Mouse (Mus musculus): ENCODE measurements around the gene H1foo. TPM values are rescaled to one million over a fixed set of nuclear protein-coding genes. Genes with fewer than 3 reads are reported as not detected.

Gene H1foo
- polyA plus RNA-seq (2015; fragmentation: Nextera tagmentation; extraction: Ambion mirVana) = not detected in 2 replicates

DNA sequence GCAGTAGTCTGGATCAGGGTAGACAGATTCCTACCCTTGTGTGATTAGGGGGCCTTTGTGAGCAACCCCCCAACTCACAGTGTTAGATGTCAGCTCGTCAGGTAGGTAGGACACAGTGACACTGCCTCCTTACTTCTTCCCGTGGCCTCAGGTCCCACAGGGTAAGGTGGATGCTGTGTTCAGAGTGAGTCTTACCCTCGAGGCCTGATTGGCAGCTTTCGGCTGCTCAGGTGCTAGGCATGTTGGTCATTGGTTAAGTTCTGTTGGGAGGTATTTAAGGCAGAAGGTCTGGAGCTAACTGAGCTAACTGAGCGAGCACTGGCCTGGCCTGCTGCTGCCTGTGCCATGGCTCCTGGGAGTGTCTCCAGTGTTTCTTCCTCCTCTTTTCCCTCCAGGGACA, at the start of gene H1foo:
Gene H1foo (plus strand): TSS at position 301 of the 400 bp plus-strand sequence.
- no peak within 1 kb of the TSS for H3K9ac ChIP-seq (ENCODE audit: low read length)
- H3K4me3 ChIP-seq (ENCODE audit: low read length) = no peak within 1 kb of the TSS
- peaks cover 27% of the 10 kb centered on the region for H3K4me1 ChIP-seq (ENCODE audit: control insufficient read depth, insufficient read depth, low read length)
- 90% methylated on average over 5 of the region's 5 CpGs for WGBS
- no peak for ATAC-seq (replicated peaks; ENCODE audit: extremely low read depth, insufficient read depth, low FRiP score)
- no peaks in the 10 kb centered on the region for H3K36me3 ChIP-seq (ENCODE audit: control insufficient read depth, insufficient read depth)
- no peaks in the 10 kb centered on the region for H3K27me3 ChIP-seq (ENCODE audit: control insufficient read depth, insufficient read depth, low read length)
- H3K9me3 ChIP-seq (replicated peaks; ENCODE audit: control insufficient read depth, low read length) = no peaks in the 10 kb centered on the region
- no peak within 1 kb of the TSS for H3K27ac ChIP-seq (ENCODE audit: low read length)
- no peak within 1 kb of the TSS for H3K4me2 ChIP-seq (ENCODE audit: low read depth, low read length)

DNA sequence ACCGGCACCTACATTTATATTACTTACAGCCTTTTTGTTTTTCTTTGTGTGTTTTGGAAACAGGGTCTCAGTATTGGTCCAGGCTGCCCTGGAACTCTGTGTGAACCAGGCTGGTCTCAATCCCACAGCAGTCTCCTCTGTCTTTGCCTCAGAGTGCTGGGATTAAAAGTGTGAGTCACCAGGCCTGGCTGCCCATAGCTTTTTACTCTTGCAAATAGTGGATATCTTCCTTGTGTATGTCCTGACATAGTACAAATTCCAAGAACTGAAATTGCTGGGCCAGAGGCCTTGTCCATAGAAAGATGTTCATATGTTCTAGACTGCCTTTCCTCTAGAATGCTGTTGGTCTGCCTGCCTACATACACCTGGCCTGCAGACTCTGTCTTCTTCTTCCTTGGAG, 48.4 kb upstream of the H1foo start:
- H3K9ac ChIP-seq (ENCODE audit: low read length) = no peak overlapping the region
- H3K4me1 ChIP-seq (ENCODE audit: control insufficient read depth, insufficient read depth, low read length) = peaks cover 10% of the 10 kb centered on the region
- H3K36me3 ChIP-seq (ENCODE audit: control insufficient read depth, insufficient read depth) = no peaks in the 10 kb centered on the region; the same call in 1 of the 2 replicates
- no peak overlapping the region for H3K27ac ChIP-seq (ENCODE audit: low read length)
- no peaks in the 10 kb centered on the region for H3K9me3 ChIP-seq (replicated peaks; ENCODE audit: control insufficient read depth, low read length)
- no peak overlapping the region for H3K4me3 ChIP-seq (ENCODE audit: low read length)
- no peak for ATAC-seq (replicated peaks; ENCODE audit: extremely low read depth, insufficient read depth, low FRiP score)
- WGBS = 71% methylated on average over 1 of the region's 1 CpGs
- no peak overlapping the region for H3K4me2 ChIP-seq (ENCODE audit: low read depth, low read length)
- no peaks in the 10 kb centered on the region for H3K27me3 ChIP-seq (ENCODE audit: control insufficient read depth, insufficient read depth, low read length)

GRCm38 (mm10) chr6:115897117-115897516, 47.6 kb upstream of the H1foo start:
- no peak for ATAC-seq (replicated peaks; ENCODE audit: extremely low read depth, insufficient read depth, low FRiP score)
- H3K36me3 ChIP-seq (ENCODE audit: control insufficient read depth, insufficient read depth) = no peaks in the 10 kb centered on the region; the same call in 1 of the 2 replicates
- H3K4me1 ChIP-seq (ENCODE audit: control insufficient read depth, insufficient read depth, low read length) = peaks cover 11% of the 10 kb centered on the region
- H3K9me3 ChIP-seq (replicated peaks; ENCODE audit: control insufficient read depth, low read length) = no peaks in the 10 kb centered on the region
- no peak overlapping the region for H3K4me3 ChIP-seq (ENCODE audit: low read length)
- 46% methylated on average over 4 of the region's 4 CpGs for WGBS
- H3K4me2 ChIP-seq (ENCODE audit: low read depth, low read length) = no peak overlapping the region
- H3K9ac ChIP-seq (ENCODE audit: low read length) = no peak overlapping the region
- H3K27ac ChIP-seq (ENCODE audit: low read length) = peak overlapping the region; percentile 12; the same call in 1 of the 2 replicates
- no peaks in the 10 kb centered on the region for H3K27me3 ChIP-seq (ENCODE audit: control insufficient read depth, insufficient read depth, low read length)

DNA sequence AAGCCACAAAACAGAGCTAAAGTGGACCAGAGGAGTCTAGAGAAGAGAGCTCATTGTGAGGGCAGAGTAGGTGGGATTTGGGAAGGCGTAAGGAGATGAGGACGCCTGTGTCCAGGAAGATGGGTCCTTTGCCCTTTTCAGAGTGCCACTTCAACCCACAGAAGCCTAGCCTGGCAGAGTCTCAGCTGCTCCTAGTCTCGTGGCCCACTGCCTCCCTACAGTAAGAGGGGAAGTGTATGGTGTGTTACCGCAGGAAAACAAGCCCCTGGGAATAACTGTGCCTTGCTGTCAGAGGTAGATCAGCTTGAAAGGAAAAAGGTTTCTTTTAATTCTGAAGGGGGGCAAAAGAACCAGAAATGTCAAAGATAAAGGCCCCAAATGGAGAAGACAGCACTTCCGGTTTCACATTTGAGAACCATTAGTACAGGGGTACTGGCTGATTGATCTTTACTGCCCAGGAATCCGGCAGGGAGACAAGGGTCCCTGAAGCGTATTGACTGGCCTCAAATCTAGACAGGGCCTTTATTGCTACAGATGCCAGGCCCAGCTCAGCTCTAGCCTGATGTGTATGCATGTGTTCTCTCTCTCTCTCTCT, 46.7 kb upstream of the H1foo start:
- 69% methylated on average over 7 of the region's 7 CpGs for WGBS
- H3K9ac ChIP-seq (ENCODE audit: low read length) = no peak overlapping the region
- H3K9me3 ChIP-seq (replicated peaks; ENCODE audit: control insufficient read depth, low read length) = no peaks in the 10 kb centered on the region

GRCm38 (mm10) chr6:115901062-115901461, 43.7 kb upstream of the H1foo start:
- H3K9ac ChIP-seq (ENCODE audit: low read length) = no peak overlapping the region; the same call in 1 of the 2 replicates
- WGBS = 13% methylated on average over 3 of the region's 3 CpGs

More for the DNA sequence above, 46.7 kb upstream of the H1foo start:
- H3K36me3 ChIP-seq (ENCODE audit: control insufficient read depth, insufficient read depth) = peaks cover 3% of the 10 kb centered on the region; the same call in 1 of the 2 replicates
- H3K27me3 ChIP-seq (ENCODE audit: control insufficient read depth, insufficient read depth, low read length) = no peaks in the 10 kb centered on the region
- H3K4me3 ChIP-seq (ENCODE audit: low read length) = no peak overlapping the region
- peaks cover 11% of the 10 kb centered on the region for H3K4me1 ChIP-seq (ENCODE audit: control insufficient read depth, insufficient read depth, low read length)
- H3K27ac ChIP-seq (ENCODE audit: low read length) = no peak overlapping the region
- no peak for ATAC-seq (replicated peaks; ENCODE audit: extremely low read depth, insufficient read depth, low FRiP score)
- H3K4me2 ChIP-seq (ENCODE audit: low read depth, low read length) = no peak overlapping the region

GRCm38 (mm10) chr6:115901489-115901931, 43.2 kb upstream of the H1foo start:
- no peak overlapping the region for H3K4me3 ChIP-seq (ENCODE audit: low read length)

More at GRCm38 (mm10) chr6:115901062-115901461, 43.7 kb upstream of the H1foo start:
- no peaks in the 10 kb centered on the region for H3K27me3 ChIP-seq (ENCODE audit: control insufficient read depth, insufficient read depth, low read length)
- H3K27ac ChIP-seq (ENCODE audit: low read length) = peak overlapping the region; percentile 71
- ATAC-seq (replicated peaks; ENCODE audit: extremely low read depth, insufficient read depth, low FRiP score) = peak; percentile 74
- no peaks in the 10 kb centered on the region for H3K9me3 ChIP-seq (replicated peaks; ENCODE audit: control insufficient read depth, low read length)
- no peak overlapping the region for H3K4me3 ChIP-seq (ENCODE audit: low read length)
- no peak overlapping the region for H3K4me2 ChIP-seq (ENCODE audit: low read depth, low read length)
- H3K36me3 ChIP-seq (ENCODE audit: control insufficient read depth, insufficient read depth) = peaks cover 6% of the 10 kb centered on the region
- peaks cover 15% of the 10 kb centered on the region for H3K4me1 ChIP-seq (ENCODE audit: control insufficient read depth, insufficient read depth, low read length)

DNA sequence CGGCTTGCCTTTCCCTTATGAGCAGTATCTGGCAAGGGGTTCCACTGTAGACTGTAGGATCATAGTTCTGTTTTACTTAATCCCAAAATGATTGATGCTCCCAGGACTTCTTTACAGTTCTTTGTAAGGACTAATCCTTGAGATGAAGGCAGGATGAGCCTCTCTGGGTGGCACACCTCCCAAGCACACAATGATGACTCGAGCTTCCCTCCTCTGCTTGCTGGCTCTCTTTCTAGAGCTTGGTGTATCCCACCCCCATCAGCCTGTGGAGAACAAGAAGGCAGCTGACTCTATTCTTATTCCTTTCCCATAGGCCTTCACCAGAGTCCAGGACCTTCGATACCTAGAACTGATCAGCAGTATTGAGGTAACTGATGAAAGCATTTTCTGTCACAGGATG, 42.2 kb upstream of the H1foo start:
- peaks cover 10% of the 10 kb centered on the region for H3K4me1 ChIP-seq (ENCODE audit: control insufficient read depth, insufficient read depth, low read length)
- ATAC-seq (replicated peaks; ENCODE audit: extremely low read depth, insufficient read depth, low FRiP score) = no peak
- H3K9ac ChIP-seq (ENCODE audit: low read length) = no peak overlapping the region
- H3K9me3 ChIP-seq (replicated peaks; ENCODE audit: control insufficient read depth, low read length) = no peaks in the 10 kb centered on the region
- no peaks in the 10 kb centered on the region for H3K27me3 ChIP-seq (ENCODE audit: control insufficient read depth, insufficient read depth, low read length)
- H3K4me2 ChIP-seq (ENCODE audit: low read depth, low read length) = no peak overlapping the region
- H3K27ac ChIP-seq (ENCODE audit: low read length) = no peak overlapping the region
- peaks cover 11% of the 10 kb centered on the region for H3K36me3 ChIP-seq (ENCODE audit: control insufficient read depth, insufficient read depth)
- WGBS = 85% methylated on average over 3 of the region's 3 CpGs
- no peak overlapping the region for H3K4me3 ChIP-seq (ENCODE audit: low read length)

More at GRCm38 (mm10) chr6:115901489-115901931, 43.2 kb upstream of the H1foo start:
- Histone ChIP-seq H3K9ac (ENCODE audit: low read length) (no peak overlapping the region; the same call in 1 of the 2 replicates), H3K9me3 (replicated peaks; ENCODE audit: control insufficient read depth, low read length) (no peaks in the 10 kb centered on the region), H3K27me3 (ENCODE audit: control insufficient read depth, insufficient read depth, low read length) (no peaks in the 10 kb centered on the region), H3K4me2 (ENCODE audit: low read depth, low read length) (no peak overlapping the region), H3K4me1 (ENCODE audit: control insufficient read depth, insufficient read depth, low read length) (peaks cover 15% of the 10 kb centered on the region), H3K27ac (ENCODE audit: low read length) (peak overlapping the region; percentile 71), H3K36me3 (ENCODE audit: control insufficient read depth, insufficient read depth) (peaks cover 6% of the 10 kb centered on the region)
- 67% methylated on average over 8 of the region's 8 CpGs for WGBS
- ATAC-seq (replicated peaks; ENCODE audit: extremely low read depth, insufficient read depth, low FRiP score) = no peak

GRCm38 (mm10) chr6:115905568-115905967, 39.2 kb upstream of the H1foo start:
- Histone ChIP-seq H3K4me2 (ENCODE audit: low read depth, low read length) (no peak overlapping the region), H3K4me1 (ENCODE audit: control insufficient read depth, insufficient read depth, low read length) (peaks cover 32% of the 10 kb centered on the region), H3K27me3 (ENCODE audit: control insufficient read depth, insufficient read depth, low read length) (no peaks in the 10 kb centered on the region), H3K36me3 (ENCODE audit: control insufficient read depth, insufficient read depth) (peaks cover 13% of the 10 kb centered on the region), H3K9ac (ENCODE audit: low read length) (no peak overlapping the region), H3K9me3 (replicated peaks; ENCODE audit: control insufficient read depth, low read length) (no peaks in the 10 kb centered on the region), H3K4me3 (ENCODE audit: low read length) (no peak overlapping the region), H3K27ac (ENCODE audit: low read length) (peak overlapping the region; percentile 68)
- peak; percentile 17; the same call in 1 of the 2 replicates for ATAC-seq (replicated peaks; ENCODE audit: extremely low read depth, insufficient read depth, low FRiP score)
- WGBS = 76% methylated on average over 6 of the region's 6 CpGs

- Histone ChIP-seq H3K4me3 (ENCODE audit: low read length) (no peak overlapping the region), H3K27me3 (ENCODE audit: control insufficient read depth, insufficient read depth, low read length) (no peaks in the 10 kb centered on the region), H3K9me3 (replicated peaks; ENCODE audit: control insufficient read depth, low read length) (no peaks in the 10 kb centered on the region), H3K4me1 (ENCODE audit: control insufficient read depth, insufficient read depth, low read length) (peaks cover 37% of the 10 kb centered on the region), H3K4me2 (ENCODE audit: low read depth, low read length) (no peak overlapping the region), H3K36me3 (ENCODE audit: control insufficient read depth, insufficient read depth) (peaks cover 13% of the 10 kb centered on the region), H3K27ac (ENCODE audit: low read length) (0 out of 2 replicates have a peak overlapping the region, but pooled peaks have one; percentile 16), H3K9ac (ENCODE audit: low read length) (no peak overlapping the region)
- 57% methylated on average over 1 of the region's 1 CpGs for WGBS
- ATAC-seq (replicated peaks; ENCODE audit: extremely low read depth, insufficient read depth, low FRiP score) = no peak
Observed at GRCm38 (mm10) chr6:115906455-115906854, 38.3 kb upstream of the H1foo start.
